Mouse (Mus musculus) embryonic stem cell, embryonic (primary cell): ENCODE measurements around the gene Irgq.

Experiments used
- CTCF ChIA-PET, 4 experiments: fragments of 300-600 bp in 2 of 4; fragments of 350-600 bp in 2 of 4; sonication (Branson Sonifier 250); formaldehyde crosslinking; loops; one replicate each; lab custom pipeline; 2022; ENCODE audit warnings: inconsistent platforms in 2 of 4; lab: Charles Lee
- POLR2A ChIA-PET, 4 experiments: fragments of 300-600 bp in 2 of 4; fragments of 350-600 bp in 2 of 4; sonication (Branson Sonifier 250); formaldehyde crosslinking; loops; one replicate each; lab custom pipeline; 2022; ENCODE audit warnings: antibody characterized with exemption in 4 of 4, inconsistent platforms in 1 of 4; lab: Charles Lee

The Irgq gene

DNA sequence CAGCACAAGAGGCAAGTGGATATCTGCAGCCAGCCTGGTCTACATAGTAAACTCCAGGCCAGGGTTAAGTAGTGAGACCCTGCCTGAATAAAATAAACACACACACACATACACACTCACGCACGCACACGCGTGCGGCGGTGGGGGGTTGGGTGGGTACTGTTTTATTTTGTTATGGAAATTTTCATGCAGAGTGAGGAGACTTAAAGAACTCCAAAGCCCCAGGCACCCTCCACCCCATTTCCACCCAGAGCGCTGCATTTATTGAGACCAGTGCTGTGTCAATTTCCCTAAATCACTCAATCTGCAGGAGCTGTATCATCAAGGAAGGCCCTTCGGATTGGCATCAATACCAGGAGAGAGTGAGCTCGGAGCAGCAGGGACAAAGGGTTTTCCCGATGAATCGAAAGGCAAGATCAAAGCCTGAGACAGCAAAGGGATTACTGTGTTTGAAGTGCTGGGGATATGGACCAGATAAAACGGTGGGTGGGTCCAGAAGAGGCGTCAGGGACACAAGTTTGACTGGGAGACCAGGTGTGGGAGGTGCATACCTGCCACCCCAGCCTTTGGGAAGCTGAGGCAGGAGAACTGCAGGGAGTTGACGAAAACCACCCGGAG is 24.9 kb upstream of the Irgq start:
- POLR2A ChIA-PET, result interaction anchor here (0.5 to 11.8 kb wide), 51 partner anchors 8 to 385 kb away, joined by 3 to 133 read pairs (median 4); partner anchors contain the start of genes Cadm4 (in 2 of the 4), Irgq (in 2 of the 4), Smg9 (in 2 of the 4) and Pinlyp (in 1 of the 4)
- CTCF ChIA-PET, result interaction anchor here in 3 of 4 experiments (0.6 to 2.9 kb wide), 14 partner anchors 10 to 974 kb away, joined by 3 to 16 read pairs (median 4); partner anchors contain the start of genes Cadm4 (in 1 of the 3) and Irgq (in 1 of the 3)

DNA sequence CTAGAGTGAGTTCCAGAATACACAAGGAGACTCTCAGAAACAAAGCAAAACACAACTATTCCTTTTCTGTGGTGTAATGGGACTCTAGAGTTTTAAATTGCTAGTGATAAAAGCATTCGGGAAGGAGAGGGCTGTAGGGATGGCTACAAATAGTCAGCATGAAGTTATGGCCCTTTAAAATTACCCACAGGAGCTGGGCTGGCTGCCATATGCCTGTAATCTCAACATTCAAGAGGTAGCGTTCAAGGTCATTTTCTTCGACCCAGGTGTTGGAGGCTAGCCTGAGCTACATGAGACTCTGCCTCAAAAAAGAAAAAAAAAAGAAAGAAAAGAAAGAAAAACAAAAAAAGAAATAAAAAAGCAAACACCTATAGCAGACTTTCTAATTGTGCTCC is 24.4 kb upstream of the Irgq start:
- POLR2A ChIA-PET, result interaction anchor here (0.6 to 11.8 kb wide), 49 partner anchors 8 to 384 kb away, joined by 3 to 133 read pairs (median 6); partner anchors contain the start of genes Cadm4 (in 2 of the 4), Irgq (in 2 of the 4), Smg9 (in 2 of the 4) and Irgc1 (in 1 of the 4)
- CTCF ChIA-PET, result interaction anchor here in 3 of 4 experiments (0.6 to 2.9 kb wide), 13 partner anchors 9 to 520 kb away, joined by 3 to 16 read pairs (median 4); partner anchors contain the start of genes Cadm4 (in 1 of the 3), Irgq (in 1 of the 3) and Phldb3 (in 1 of the 3)

DNA sequence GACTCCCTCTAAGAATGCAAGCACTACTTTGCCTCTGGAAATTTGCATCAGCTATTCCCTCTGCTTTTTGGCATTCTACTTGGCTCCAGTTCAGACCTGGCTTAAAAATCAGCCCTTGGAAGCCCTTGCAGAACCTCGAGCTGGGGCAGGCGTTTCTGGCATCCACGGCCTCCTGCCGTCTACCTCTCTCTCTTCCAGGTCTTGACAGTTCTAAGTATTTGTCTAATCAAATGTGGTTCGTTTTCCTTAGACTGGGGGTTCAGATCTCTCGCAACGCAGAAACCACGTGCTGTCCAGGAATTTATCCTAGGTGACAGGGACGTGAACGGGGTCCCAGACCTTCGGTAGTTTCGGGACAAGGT is 24.0 kb upstream of the Irgq start:
- POLR2A ChIA-PET, result interaction anchor here (0.8 to 11.8 kb wide), 55 partner anchors 8 to 398 kb away, joined by 3 to 133 read pairs (median 5); partner anchors contain the start of genes Cadm4 (in 2 of the 4), Irgq (in 2 of the 4), Smg9 (in 2 of the 4) and Irgc1 (in 1 of the 4)

DNA sequence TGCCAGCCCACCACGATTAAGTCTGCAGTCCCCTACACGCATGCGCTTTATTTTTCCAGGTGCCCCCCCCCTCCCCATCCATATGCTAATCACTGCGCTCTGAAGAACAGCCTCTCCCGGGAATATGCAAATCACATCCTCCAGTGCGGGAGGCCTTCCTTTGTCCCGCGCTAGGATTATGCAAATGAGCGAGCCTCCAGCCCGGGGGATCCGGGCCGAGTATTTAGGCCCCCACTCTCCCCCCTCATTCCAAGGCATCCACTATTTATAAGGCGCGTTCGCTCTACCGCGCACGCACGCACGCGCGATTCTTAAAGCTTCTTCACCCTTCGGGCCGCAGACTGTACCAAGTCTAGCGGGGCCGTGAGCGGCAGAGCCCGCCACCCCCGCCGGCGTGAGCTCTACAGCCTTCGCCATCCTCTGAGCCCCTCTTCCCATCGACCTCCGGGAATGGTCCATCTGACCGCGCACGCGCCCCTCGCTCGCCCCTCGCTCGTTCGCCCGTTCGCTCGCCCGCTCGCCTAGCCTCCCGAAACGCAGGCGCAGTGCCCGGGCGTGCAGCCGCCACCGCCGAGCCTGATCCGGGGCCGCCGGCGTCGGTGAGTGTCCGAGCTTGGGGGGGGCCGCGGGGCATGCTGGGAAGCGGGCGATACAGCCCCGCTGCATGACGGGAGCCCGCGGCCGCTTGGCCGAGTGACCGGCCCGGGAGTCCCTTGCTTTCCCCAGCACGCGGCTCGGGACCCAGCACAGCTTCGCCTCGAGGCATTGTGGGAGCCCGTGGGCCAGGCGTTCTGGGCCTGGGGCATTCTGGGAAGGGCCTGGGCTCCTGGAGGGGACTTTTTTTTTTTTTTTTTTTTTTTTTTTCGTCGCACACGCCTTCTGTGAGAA is 23.4 kb upstream of the Irgq start, which contains the start of gene Zfp428:
TSS of gene Zfp428 (plus strand) at position 169 of the 888 bp plus-strand sequence.
- CTCF ChIA-PET, result interaction anchor here in 3 of 4 experiments (0.5 to 2.9 kb wide), 18 partner anchors 8 to 519 kb away, joined by 3 to 16 read pairs (median 4); partner anchors contain the start of gene Phldb3 (in 1 of the 3)
- POLR2A ChIA-PET, result interaction anchor here (0.6 to 11.8 kb wide), 80 partner anchors 9 to 1305 kb away, joined by 3 to 133 read pairs (median 4); partner anchors contain the start of genes Cadm4 (in 2 of the 4), Irgc1 (in 2 of the 4), Irgq (in 2 of the 4) and Plaur (in 2 of the 4)

More for the DNA sequence above, 24.0 kb upstream of the Irgq start:
- CTCF ChIA-PET, result interaction anchor here in 3 of 4 experiments (0.6 to 2.9 kb wide), 15 partner anchors 9 to 520 kb away, joined by 3 to 16 read pairs (median 4); partner anchors contain the start of genes Cadm4 (in 1 of the 3), Irgq (in 1 of the 3) and Phldb3 (in 1 of the 3)

DNA sequence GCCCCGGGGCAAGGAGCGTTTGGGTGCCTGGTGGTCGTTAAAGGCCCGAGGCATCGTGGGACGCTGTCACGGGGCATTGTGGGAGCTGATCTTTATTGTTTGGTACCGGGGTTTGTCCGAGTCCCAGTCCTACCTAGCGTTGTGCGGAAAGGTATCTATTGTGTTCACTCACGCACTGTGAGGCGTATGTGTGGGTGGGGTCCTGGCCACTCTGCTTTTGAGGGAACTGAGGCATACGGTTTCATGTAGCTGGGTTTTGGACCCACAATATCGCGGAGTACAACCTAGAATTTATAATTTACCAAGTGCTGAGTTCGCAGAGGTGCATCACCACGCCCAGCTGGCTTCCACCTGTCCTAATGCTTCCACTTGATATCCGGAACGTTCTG is 22.8 kb upstream of the Irgq start:
- CTCF ChIA-PET, result interaction anchor here in 3 of 4 experiments (0.7 to 2.9 kb wide), 15 partner anchors 8 to 103 kb away, joined by 3 to 16 read pairs (median 5); partner anchors contain the start of gene Phldb3 (in 1 of the 3)
- POLR2A ChIA-PET, result interaction anchor here (0.6 to 11.8 kb wide), 60 partner anchors 9 to 1304 kb away, joined by 3 to 133 read pairs (median 5); partner anchors contain the start of genes Irgc1 (in 2 of the 4), Irgq (in 2 of the 4), Plaur (in 2 of the 4) and Smg9 (in 2 of the 4)

DNA sequence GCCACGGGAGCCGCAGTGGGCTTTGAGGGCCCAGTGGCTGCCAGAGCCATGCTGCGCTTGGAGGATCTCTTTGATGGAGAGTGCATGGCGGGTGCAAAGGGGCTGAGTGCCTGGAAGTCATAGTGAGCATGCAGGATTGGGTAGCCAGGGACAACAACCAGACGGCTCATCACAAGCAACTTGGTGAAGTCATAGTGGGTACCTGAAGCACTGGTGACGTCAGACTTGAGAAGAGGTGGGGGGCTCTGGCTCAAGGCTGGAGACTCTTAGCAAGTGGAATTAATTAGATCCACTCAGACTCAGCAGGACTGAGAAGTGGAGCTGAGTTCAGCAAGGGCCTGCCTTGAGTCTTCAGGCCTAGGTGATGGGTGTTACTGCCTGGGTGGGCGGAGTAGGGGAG is 18.1 kb upstream of the Irgq start, which contains the start of gene AC161166.1:
TSS of gene AC161166.1 (minus strand) at position 101 of the 400 bp plus-strand sequence.
- ChIA-PET CTCF (interaction anchor here in 1 of 4 experiments (0.9 to 6.2 kb wide), 3 partner anchors 13 to 39 kb away, joined by 3 to 33 read pairs (median 3); no protein-coding TSS in a partner anchor), POLR2A (interaction anchor here in 2 of 4 experiments (1.2 to 11.4 kb wide), 5 partner anchors 10 to 34 kb away, joined by 3 to 87 read pairs (median 4); partner anchors contain the start of gene Irgq (in 1 of the 2))

DNA sequence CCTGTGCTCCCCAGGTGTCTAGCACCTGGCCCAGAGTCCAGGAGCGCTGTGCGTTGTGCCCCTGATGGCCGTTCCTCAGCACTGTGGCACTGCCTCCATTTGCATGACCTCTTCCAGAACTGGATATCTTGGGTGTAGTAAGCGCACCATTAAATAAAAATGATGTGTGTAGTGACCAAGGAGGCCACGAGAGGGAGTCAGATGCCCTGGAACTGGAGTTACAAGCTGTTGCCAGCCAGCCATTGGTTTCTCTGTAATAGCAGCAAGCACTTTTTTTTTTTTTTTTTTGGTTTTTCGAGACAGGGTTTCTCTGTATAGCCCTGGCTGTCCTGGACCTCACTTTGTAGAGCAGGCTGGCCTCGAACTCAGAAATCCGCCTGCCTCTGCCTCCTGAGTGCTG is 14.2 kb upstream of the Irgq start:
- CTCF ChIA-PET, result interaction anchor here (0.6 to 7.1 kb wide), 44 partner anchors 9 to 363 kb away, joined by 3 to 73 read pairs (median 4); partner anchors contain the start of genes Irgq (in 2 of the 4), Zfp428 (in 2 of the 4), Ethe1 (in 1 of the 4) and Zfp575 (in 1 of the 4)
- POLR2A ChIA-PET, result interaction anchor here (0.6 to 11.4 kb wide), 27 partner anchors 8 to 367 kb away, joined by 3 to 133 read pairs (median 4); partner anchors contain the start of genes Zfp428 (in 4 of the 4), Irgq (in 2 of the 4), Pinlyp (in 1 of the 4) and Rps19 (in 1 of the 4)

DNA sequence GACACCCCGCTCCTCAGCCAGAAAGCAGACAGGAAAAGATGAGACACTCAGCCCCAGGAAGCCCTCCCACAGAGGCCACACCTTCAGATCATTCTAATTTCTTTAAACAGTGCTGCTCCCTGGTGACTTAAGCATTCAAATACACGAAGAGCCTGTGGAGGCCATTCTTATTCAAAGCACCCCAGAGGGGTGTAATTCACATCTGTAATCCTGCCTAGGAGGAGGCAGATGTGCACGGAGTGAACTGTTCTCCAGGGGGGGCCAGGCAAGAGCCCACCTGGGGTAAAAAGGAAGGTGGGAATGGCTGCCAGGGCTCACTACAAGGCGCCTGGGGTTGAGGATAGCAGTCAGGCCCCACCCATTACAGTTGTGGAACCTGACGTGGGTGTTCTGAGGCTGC is 13.4 kb upstream of the Irgq start:
- POLR2A ChIA-PET, result interaction anchor here (0.6 to 11.4 kb wide), 19 partner anchors 8 to 367 kb away, joined by 3 to 133 read pairs (median 7); partner anchors contain the start of genes Zfp428 (in 4 of the 4), Irgq (in 3 of the 4), Pinlyp (in 1 of the 4) and Rps19 (in 1 of the 4)
- CTCF ChIA-PET, result interaction anchor here (0.6 to 7.1 kb wide), 14 partner anchors 11 to 134 kb away, joined by 3 to 73 read pairs (median 4); partner anchors contain the start of genes Ethe1 (in 1 of the 4), Irgq (in 1 of the 4) and Zfp575 (in 1 of the 4)

DNA sequence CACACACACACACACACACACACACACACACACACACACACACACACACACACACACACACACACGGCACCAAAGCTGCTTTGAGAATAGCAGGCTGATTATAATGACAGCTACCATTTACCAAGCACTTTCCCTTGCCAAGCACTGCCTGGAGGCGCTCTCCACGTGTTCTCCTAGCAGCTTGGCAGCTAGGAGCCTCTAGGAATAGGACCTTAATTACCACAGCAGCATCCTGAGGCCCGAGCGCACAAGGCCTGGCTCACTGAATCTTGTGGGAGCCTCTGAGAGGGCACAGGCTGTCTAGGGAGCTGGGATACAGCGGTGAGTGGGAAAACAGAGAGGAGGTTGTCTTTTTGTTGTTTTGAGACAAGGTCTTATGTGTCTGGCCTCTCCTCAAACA is 12.8 kb upstream of the Irgq start:
- POLR2A ChIA-PET, result interaction anchor here (0.6 to 11.4 kb wide), 15 partner anchors 11 to 369 kb away, joined by 3 to 133 read pairs (median 4); partner anchors contain the start of genes Zfp428 (in 4 of the 4) and Irgq (in 3 of the 4)
- CTCF ChIA-PET, result interaction anchor here in 2 of 4 experiments (0.6 to 7.1 kb wide), 13 partner anchors 12 to 971 kb away, joined by 3 to 73 read pairs (median 4); partner anchors contain the start of gene Irgq (in 2 of the 2)

DNA sequence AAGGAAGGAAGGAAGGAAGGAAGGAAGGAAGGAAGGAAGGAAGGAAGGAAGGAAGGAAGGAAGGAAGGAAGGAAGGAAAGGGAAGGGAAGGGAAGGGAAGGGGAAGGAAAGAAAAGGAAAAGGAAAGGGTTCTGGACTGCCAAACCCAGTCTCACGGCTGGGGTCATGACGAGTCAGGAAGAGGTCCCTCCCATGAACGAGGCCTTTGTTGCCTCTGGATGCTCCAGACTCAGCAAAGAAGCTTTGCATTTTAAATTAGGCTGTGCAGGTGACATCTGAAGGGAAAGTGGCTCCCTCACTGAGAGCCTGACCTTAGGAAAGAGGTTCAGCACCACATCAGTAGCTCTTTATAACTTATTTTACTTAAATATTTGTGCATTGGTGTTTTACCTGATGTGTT is 11.4 kb upstream of the Irgq start:
- ChIA-PET POLR2A (interaction anchor here (0.6 to 11.4 kb wide), 23 partner anchors 9 to 365 kb away, joined by 3 to 133 read pairs (median 4); partner anchors contain the start of genes Zfp428 (in 4 of the 4), Irgq (in 3 of the 4), Cadm4 (in 1 of the 4) and Rps19 (in 1 of the 4)), CTCF (interaction anchor here (0.6 to 7.1 kb wide), 19 partner anchors 12 to 1656 kb away, joined by 3 to 73 read pairs (median 3); partner anchors contain the start of genes Cadm4 (in 1 of the 4), Irgq (in 1 of the 4), Pinlyp (in 1 of the 4) and Xrcc1 (in 1 of the 4))

DNA sequence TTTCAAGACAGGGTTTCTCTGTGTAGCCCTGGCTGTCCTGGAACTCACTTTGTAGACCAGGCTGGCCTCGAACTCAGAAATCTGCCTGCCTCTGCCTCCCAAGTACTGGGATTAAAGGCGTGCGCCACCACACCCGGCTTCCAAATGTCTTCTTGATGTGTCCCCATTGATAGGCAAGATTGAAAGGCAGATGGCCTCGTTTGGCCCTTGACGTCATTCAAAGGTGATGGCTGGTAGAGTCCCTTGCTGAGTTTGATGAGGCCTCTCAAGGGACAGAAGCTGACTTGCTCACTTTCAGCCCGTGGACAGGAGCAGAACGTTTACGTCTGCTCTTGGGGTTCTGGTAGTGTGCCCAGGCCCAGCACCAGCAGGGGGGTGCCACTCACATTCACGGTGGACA is 10.4 kb upstream of the Irgq start:
- CTCF ChIA-PET, result interaction anchor here in 2 of 4 experiments (0.6 to 7.1 kb wide), 7 partner anchors 11 to 1655 kb away, joined by 3 to 73 read pairs (median 4); partner anchors contain the start of genes Irgq (in 1 of the 2), Pinlyp (in 1 of the 2) and Xrcc1 (in 1 of the 2)

DNA sequence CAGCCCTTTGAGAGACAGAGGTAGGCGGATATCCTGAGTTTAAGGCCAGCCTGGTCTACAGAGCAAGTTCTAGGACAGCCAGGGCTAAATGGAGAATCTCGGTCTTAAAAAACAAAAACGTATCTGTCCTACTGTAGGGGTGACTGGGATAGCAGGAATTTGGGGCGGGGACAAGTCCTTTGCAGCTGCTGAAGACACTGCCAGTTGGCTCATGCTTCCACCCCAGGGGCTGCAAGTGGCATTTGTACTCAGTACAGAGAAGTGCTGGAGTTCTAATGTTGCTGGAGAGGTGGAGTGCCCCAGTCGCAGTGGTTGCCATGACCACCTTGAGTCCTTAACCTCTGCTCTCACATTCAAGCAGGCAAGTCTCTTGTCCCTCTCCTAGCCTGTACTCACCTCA is 7.7 kb upstream of the Irgq start:
- ChIA-PET POLR2A (interaction anchor here in 3 of 4 experiments (0.9 to 1.5 kb wide), 5 partner anchors 10 to 77 kb away, joined by 3 to 4 read pairs (median 3); no protein-coding TSS in a partner anchor), CTCF (interaction anchor here in 2 of 4 experiments (0.9 to 2.9 kb wide), 2 partner anchors 10 to 139 kb away, joined by 3 to 10 read pairs; no protein-coding TSS in a partner anchor)

More for the DNA sequence above, 10.4 kb upstream of the Irgq start:
- POLR2A ChIA-PET, result interaction anchor here (0.7 to 11.4 kb wide), 13 partner anchors 8 to 65 kb away, joined by 3 to 133 read pairs (median 4); partner anchors contain the start of genes Irgq (in 3 of the 4) and Zfp428 (in 3 of the 4)

DNA sequence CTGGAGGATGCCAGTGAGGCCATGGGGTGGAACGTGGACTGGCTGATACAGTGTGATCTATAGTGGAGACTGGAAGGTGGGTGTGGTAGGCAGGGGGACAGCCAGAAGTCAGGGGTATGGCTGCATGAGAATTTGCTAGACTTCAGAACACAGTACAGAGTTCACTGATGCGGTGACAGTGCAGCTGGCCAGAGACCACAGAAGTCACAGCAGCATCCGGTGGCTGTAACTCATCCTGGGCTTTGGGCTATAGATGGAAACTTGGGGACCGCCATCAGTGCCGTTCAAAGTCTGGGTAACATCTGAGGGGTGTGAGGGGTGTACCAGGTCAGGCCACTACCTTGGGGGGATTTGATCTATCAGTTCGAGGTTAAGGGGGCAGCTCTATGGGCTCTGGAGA is 6.8 kb upstream of the Irgq start:
- ChIA-PET CTCF (interaction anchor here in 1 of 4 experiments (0.6 to 2.9 kb wide), 4 partner anchors 22 to 139 kb away, joined by 3 to 10 read pairs (median 4); partner anchors contain the start of genes Pinlyp and Xrcc1), POLR2A (interaction anchor here in 2 of 4 experiments (0.9 to 1.6 kb wide), 5 partner anchors 9 to 25 kb away, joined by 3 to 8 read pairs (median 3); partner anchors contain the start of gene Zfp428 (in 1 of the 2))

DNA sequence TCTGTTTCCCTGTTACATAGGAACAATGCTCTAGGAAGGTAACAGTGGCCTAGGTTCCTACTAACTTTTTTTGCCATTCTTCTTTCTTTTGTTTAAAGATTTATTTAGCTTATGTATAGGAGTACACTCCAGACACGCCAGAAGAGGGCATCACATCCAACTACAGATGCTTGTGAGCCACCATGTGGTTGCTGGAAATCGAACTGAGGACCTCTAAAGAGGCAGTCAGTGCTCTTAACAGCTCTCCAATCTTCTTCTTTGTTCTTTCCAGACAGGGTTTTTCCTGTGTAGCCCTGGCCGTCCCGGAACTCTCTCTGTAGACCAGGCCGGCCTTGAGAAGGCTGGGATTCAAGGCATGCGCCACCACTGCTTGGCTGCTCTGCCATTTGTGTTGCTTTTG is 5.5 kb upstream of the Irgq start:
- POLR2A ChIA-PET, result interaction anchor here in 3 of 4 experiments (0.6 to 1.9 kb wide), 10 partner anchors 9 to 450 kb away, joined by 3 to 12 read pairs (median 3); partner anchors contain the start of gene Zfp428 (in 2 of the 3)
- CTCF ChIA-PET, result interaction anchor here (0.8 to 2.9 kb wide), 18 partner anchors 8 to 440 kb away, joined by 3 to 11 read pairs (median 3); partner anchors contain the start of genes Pinlyp (in 1 of the 4) and Xrcc1 (in 1 of the 4)
